Mouse (Mus musculus): ENCODE measurements around the gene Mypn.

GRCm38 (mm10) chr10:63113716-63114360, 89.9 kb downstream of the Mypn start:
- TF ChIP-seq TAL1 (IDR thresholded peaks at IDR 0.05; ENCODE audit: low read length) = no peak
- TF ChIP-seq GATA1 (IDR thresholded peaks at IDR 0.05; ENCODE audit: low read length) = no peak

Data from erythroblast, embryonic 14.5 days (primary cell).